Mouse (Mus musculus): ENCODE data around the gene Paip2b.

Paip2b gene

GRCm38 (mm10) chr6:83774126-83774525, 57.4 kb downstream of the Paip2b start:
- Histone ChIP-seq H3K9me3 (ENCODE audit: low read length) (no peaks in the 10 kb centered on the region), H3K36me3 (ENCODE audit: insufficient read depth, low read length) (peaks cover 47% of the 10 kb centered on the region), H3K4me3 (replicated peaks; ENCODE audit: low read length) (peak overlapping the region; percentile 99; the same call in 1 of the 2 replicates), H3K4me1 (replicated peaks; ENCODE audit: low read depth, low read length) (peaks cover 41% of the 10 kb centered on the region), H3K27me3 (ENCODE audit: insufficient read depth, low read length) (no peaks in the 10 kb centered on the region)
- TF ChIP-seq NANOG (IDR thresholded peaks at IDR 0.05; ENCODE audit: borderline replicate concordance, low read length) = no peak
- TF ChIP-seq POU5F1 (IDR thresholded peaks at IDR 0.05; ENCODE audit: borderline replicate concordance, low read length) = no peak
- TF ChIP-seq CTCF (conservative IDR thresholded peaks at IDR 0.05; ENCODE audit: low read length) = no peak

DNA sequence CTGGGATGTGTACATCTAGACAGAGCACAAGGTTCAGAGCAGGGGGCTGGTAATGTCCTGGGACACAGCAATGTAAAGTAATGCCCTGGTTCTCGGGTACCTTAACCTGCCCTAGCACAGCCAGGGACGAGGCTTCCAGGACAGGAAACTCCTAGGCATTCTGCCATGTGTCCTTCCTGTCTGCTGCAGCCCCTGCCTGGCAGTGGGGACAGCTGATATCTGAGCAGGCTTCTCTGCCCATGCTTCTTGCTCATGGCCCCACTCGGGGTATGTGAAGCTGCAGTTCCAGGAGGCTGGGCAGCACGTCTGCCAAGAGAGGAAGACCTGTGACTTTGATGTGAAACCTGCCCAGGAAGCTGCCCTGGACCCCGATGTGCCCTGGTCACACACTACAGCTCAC, 63.1 kb downstream of the Paip2b start:
- Histone ChIP-seq H3K27me3 (ENCODE audit: insufficient read depth, low read length) (peaks cover 30% of the 10 kb centered on the region), H3K36me3 (ENCODE audit: insufficient read depth, low read length) (peaks cover 58% of the 10 kb centered on the region), H3K4me1 (replicated peaks; ENCODE audit: low read depth, low read length) (peaks cover 24% of the 10 kb centered on the region), H3K9me3 (ENCODE audit: low read length) (no peaks in the 10 kb centered on the region), H3K4me3 (replicated peaks; ENCODE audit: low read length) (no peak overlapping the region)
- no peak for TF ChIP-seq CTCF (conservative IDR thresholded peaks at IDR 0.05; ENCODE audit: low read length)
- TF ChIP-seq POU5F1 (IDR thresholded peaks at IDR 0.05; ENCODE audit: borderline replicate concordance, low read length) = no peak
- no peak for TF ChIP-seq NANOG (IDR thresholded peaks at IDR 0.05; ENCODE audit: borderline replicate concordance, low read length)

- H3K4me3 ChIP-seq (replicated peaks; ENCODE audit: low read length) = no peak overlapping the region
- peaks cover 42% of the 10 kb centered on the region for H3K36me3 ChIP-seq (ENCODE audit: insufficient read depth, low read length)
Measured at GRCm38 (mm10) chr6:83766982-83767381, 64.6 kb downstream of the Paip2b start.

DNA sequence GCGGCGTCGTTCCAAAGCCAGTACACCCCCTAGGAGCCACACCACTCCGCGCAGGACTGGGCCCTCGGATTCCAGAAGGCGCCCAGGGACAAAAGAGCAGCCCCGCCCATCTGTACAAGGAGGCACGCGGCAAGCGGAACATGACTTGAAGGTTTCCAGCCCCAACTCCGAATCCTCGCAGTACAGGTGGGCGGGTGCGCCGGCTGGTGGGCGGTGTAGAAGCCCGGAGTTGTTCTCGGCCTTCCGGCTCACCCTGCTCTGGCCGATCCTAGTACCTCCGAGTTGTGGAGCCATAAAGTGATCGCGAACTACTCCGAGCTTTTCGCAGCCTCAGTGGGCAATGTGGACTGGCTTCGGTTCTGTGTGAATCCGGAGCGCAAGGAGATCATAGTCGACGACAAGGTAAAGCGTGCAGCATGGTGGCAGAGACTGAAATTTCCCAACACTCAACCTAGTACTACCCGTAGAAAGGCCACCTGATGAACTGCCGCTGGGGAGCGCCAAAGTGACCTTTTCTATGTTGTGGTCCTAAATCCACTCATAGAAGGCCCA, 68.6 kb downstream of the Paip2b start:
- TF ChIP-seq NANOG (IDR thresholded peaks at IDR 0.05; ENCODE audit: borderline replicate concordance, low read length) (no peak), CTCF (conservative IDR thresholded peaks at IDR 0.05; ENCODE audit: low read length) (no peak), POU5F1 (IDR thresholded peaks at IDR 0.05; ENCODE audit: borderline replicate concordance, low read length) (no peak)
- Histone ChIP-seq H3K27me3 (ENCODE audit: insufficient read depth, low read length) (peaks cover 79% of the 10 kb centered on the region), H3K4me1 (replicated peaks; ENCODE audit: low read depth, low read length) (peaks cover 28% of the 10 kb centered on the region), H3K9me3 (ENCODE audit: low read length) (no peaks in the 10 kb centered on the region), H3K36me3 (ENCODE audit: insufficient read depth, low read length) (0 out of 2 replicates have a peak, but pooled peaks cover 2% of the 10 kb centered on the region), H3K4me3 (replicated peaks; ENCODE audit: low read length) (peak overlapping the region; percentile 60)

More at GRCm38 (mm10) chr6:83766982-83767381, 64.6 kb downstream of the Paip2b start:
- TF ChIP-seq CTCF (conservative IDR thresholded peaks at IDR 0.05; ENCODE audit: low read length) = no peak
- TF ChIP-seq NANOG (IDR thresholded peaks at IDR 0.05; ENCODE audit: borderline replicate concordance, low read length) = no peak
- no peak for TF ChIP-seq POU5F1 (IDR thresholded peaks at IDR 0.05; ENCODE audit: borderline replicate concordance, low read length)
- Histone ChIP-seq H3K4me1 (replicated peaks; ENCODE audit: low read depth, low read length) (peaks cover 30% of the 10 kb centered on the region), H3K27me3 (ENCODE audit: insufficient read depth, low read length) (peaks cover 45% of the 10 kb centered on the region), H3K9me3 (ENCODE audit: low read length) (no peaks in the 10 kb centered on the region)

GRCm38 (mm10) chr6:83762344-83762743, 69.2 kb downstream of the Paip2b start, which contains the start of gene Ankrd53:
Ankrd53 (plus strand) TSS chr6:83762644.
- peaks cover 85% of the 10 kb centered on the region for H3K27me3 ChIP-seq (ENCODE audit: insufficient read depth, low read length)
- H3K4me1 ChIP-seq (replicated peaks; ENCODE audit: low read depth, low read length) = peaks cover 31% of the 10 kb centered on the region
- TF ChIP-seq POU5F1 (IDR thresholded peaks at IDR 0.05; ENCODE audit: borderline replicate concordance, low read length) (no peak), NANOG (IDR thresholded peaks at IDR 0.05; ENCODE audit: borderline replicate concordance, low read length) (no peak), CTCF (conservative IDR thresholded peaks at IDR 0.05; ENCODE audit: low read length) (no peak)
- no peaks in the 10 kb centered on the region for H3K9me3 ChIP-seq (ENCODE audit: low read length)
- H3K36me3 ChIP-seq (ENCODE audit: insufficient read depth, low read length) = no peaks in the 10 kb centered on the region
- peak within 1 kb of the TSS; percentile 60 for H3K4me3 ChIP-seq (replicated peaks; ENCODE audit: low read length)

DNA sequence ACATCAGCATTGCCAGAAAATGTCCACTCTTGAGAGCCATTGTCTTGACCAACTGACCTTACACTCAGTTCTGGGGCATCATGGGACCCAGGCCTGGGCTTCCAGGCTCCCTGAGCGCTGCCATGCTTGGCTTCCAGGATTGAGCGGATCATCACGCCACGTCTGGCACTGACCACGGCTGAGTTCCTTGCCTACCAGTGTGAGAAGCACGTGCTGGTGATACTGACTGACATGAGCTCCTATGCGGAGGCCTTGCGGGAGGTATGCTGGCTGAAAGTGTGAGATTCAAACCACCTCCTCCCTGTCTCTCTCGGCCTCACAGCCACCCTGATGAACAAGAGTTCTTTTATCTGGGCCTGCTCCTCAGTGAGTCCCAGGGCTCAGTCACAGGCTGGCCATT, 75.5 kb downstream of the Paip2b start:
- H3K36me3 ChIP-seq (ENCODE audit: insufficient read depth, low read length) = no peaks in the 10 kb centered on the region
- no peaks in the 10 kb centered on the region for H3K9me3 ChIP-seq (ENCODE audit: low read length)
- H3K4me3 ChIP-seq (replicated peaks; ENCODE audit: low read length) = no peak overlapping the region
- no peak for TF ChIP-seq CTCF (conservative IDR thresholded peaks at IDR 0.05; ENCODE audit: low read length)
- TF ChIP-seq POU5F1 (IDR thresholded peaks at IDR 0.05; ENCODE audit: borderline replicate concordance, low read length) = no peak
- no peak for TF ChIP-seq NANOG (IDR thresholded peaks at IDR 0.05; ENCODE audit: borderline replicate concordance, low read length)
- H3K4me1 ChIP-seq (replicated peaks; ENCODE audit: low read depth, low read length) = peaks cover 8% of the 10 kb centered on the region
- H3K27me3 ChIP-seq (ENCODE audit: insufficient read depth, low read length) = peaks cover 89% of the 10 kb centered on the region

Measured in E14TG2a.4 (cell line).